Mouse (Mus musculus): ENCODE measurements around the gene Gm28269.

Gm28269 gene

GRCm38 (mm10) chrX:21744997-21745396 is at the start of gene Gm28269:
TSS of gene Gm28269 (minus strand) at chrX:21745097.
- no peak for DNase-seq (ENCODE audit: low spot score)

GRCm38 (mm10) chrX:21716885-21717284 is 28.0 kb downstream of the Gm28269 start:
- DNase-seq (ENCODE audit: low spot score): no peak

GRCm38 (mm10) chrX:21715293-21715692 is 29.6 kb downstream of the Gm28269 start:
- DNase-seq (ENCODE audit: low spot score): no peak

- no peak for DNase-seq (ENCODE audit: low spot score)
These were observed 30.1 kb downstream of the Gm28269 start, which contains the start of gene Slc6a14 for GRCm38 (mm10) chrX:21714829-21715228. TSS of gene Slc6a14 (plus strand) at chrX:21714896.

- no peak for DNase-seq (ENCODE audit: low spot score)
These were observed 40.4 kb downstream of the Gm28269 start for GRCm38 (mm10) chrX:21704470-21704869.

- no peak for DNase-seq (ENCODE audit: low spot score)
These were observed 43.3 kb downstream of the Gm28269 start for GRCm38 (mm10) chrX:21701646-21702045.

GRCm38 (mm10) chrX:21695687-21696086 is 49.2 kb downstream of the Gm28269 start:
- no peak for DNase-seq (ENCODE audit: low spot score)

- DNase-seq (ENCODE audit: low spot score): no peak
These were observed 49.7 kb downstream of the Gm28269 start for GRCm38 (mm10) chrX:21695220-21695619.
